Mouse (Mus musculus) C3H10T1/2 (cell line): ENCODE results near the gene Rab39b. TPM values are rescaled to one million over a fixed set of nuclear protein-coding genes. Genes with fewer than 3 reads are reported as not detected.

ENCODE experiments used
- polyA plus RNA-seq, 2 experiments: library from polyadenylated mRNA; unstranded; fragments of >200 nt; fragmentation: generic; extraction: Trizol; gene quantifications; one replicate each; pipeline ENCODE4 v1.2.1; 2012; ENCODE audit warnings: missing spikeins in 2 of 2

Gene Rab39b
- polyA plus RNA-seq: 1 to 10 TPM in 1 of 2 experiments, under 1 TPM in 1; 0.76 to 1.1 TPM

GRCm38 (mm10) chrX:75577582-75578324 is at the start of gene Rab39b:
Gene Rab39b, minus strand, starts transcription at chrX:75578231.

Other genes starting within 250 kb of the Rab39b start
- 10 to 100 TPM in 1 of 2 experiments, 1 to 10 TPM in 1; 8.7 to 50.3 TPM for gene Fundc2, start 195.8 kb downstream of the Rab39b start, polyA plus RNA-seq
- gene F8, start 195.6 kb downstream of the Rab39b start, polyA plus RNA-seq: under 1 TPM; 0.07 to 0.58 TPM
- 1 to 10 TPM in 1 of 2 experiments, under 1 TPM in 1; 0.55 to 6.6 TPM for gene Cmc4, start 161.6 kb downstream of the Rab39b start, polyA plus RNA-seq
- gene Mtcp1, start 161.6 kb downstream of the Rab39b start, polyA plus RNA-seq: 1 to 10 TPM in 1 of 2 experiments, under 1 TPM in 1; 0.15 to 1.1 TPM
- gene Brcc3, start 161.6 kb downstream of the Rab39b start, polyA plus RNA-seq: 1 to 10 TPM; 1.0 to 6.0 TPM
- gene Vbp1, start 63.9 kb downstream of the Rab39b start, polyA plus RNA-seq: 10 to 100 TPM in 1 of 2 experiments, 1 to 10 TPM in 1; 2.4 to 16.1 TPM